Mouse (Mus musculus): ENCODE measurements around the gene Selenos. TPM values are rescaled to one million over a fixed set of nuclear protein-coding genes. Genes with fewer than 3 reads are reported as not detected.

Selenos gene
- polyA plus RNA-seq, 1 experiment from 2014 or later, result 103 TPM

- H3K27me3 ChIP-seq (ENCODE audit: insufficient read depth, low read length), result no peaks in the 10 kb centered on the region
- no peak overlapping the region for H3K4me3 ChIP-seq (ENCODE audit: low read depth, low read length)
- H3K9me3 ChIP-seq (ENCODE audit: low read length), result no peaks in the 10 kb centered on the region
- H3K27ac ChIP-seq (ENCODE audit: low read depth), result 0 out of 2 replicates have a peak overlapping the region, but pooled peaks have one; percentile 13
- H3K9ac ChIP-seq (replicated peaks), result no peak overlapping the region
- no peaks in the 10 kb centered on the region for H3K36me3 ChIP-seq (replicated peaks; ENCODE audit: insufficient read depth, low read length)
- ATAC-seq (no peak), DNase-seq (no peak)
- TF ChIP-seq CTCF (IDR thresholded peaks at IDR 0.05; ENCODE audit: low read depth) (no peak), EP300 (IDR thresholded peaks at IDR 0.05; ENCODE audit: low read depth) (no peak)
- H3K4me2 ChIP-seq (ENCODE audit: low read depth, low read length), result no peak overlapping the region
- peaks cover 6% of the 10 kb centered on the region; the same call in 1 of the 2 replicates for H3K4me1 ChIP-seq (ENCODE audit: insufficient read depth)
- WGBS (ENCODE audit: insufficient replicate concordance), result 57% methylated on average over 7 of the region's 7 CpGs
Observed at GRCm38 (mm10) chr7:66106581-66107056, 27.2 kb downstream of the Selenos start.

- no peak overlapping the region for H3K27ac ChIP-seq (ENCODE audit: low read depth)
- DNase-seq, result no peak
- no peak overlapping the region for H3K4me2 ChIP-seq (ENCODE audit: low read depth, low read length)
- no peaks in the 10 kb centered on the region for H3K36me3 ChIP-seq (replicated peaks; ENCODE audit: insufficient read depth, low read length)
- H3K4me1 ChIP-seq (ENCODE audit: insufficient read depth), result peaks cover 6% of the 10 kb centered on the region; the same call in 1 of the 2 replicates
- ATAC-seq, result no peak
- no peaks in the 10 kb centered on the region for H3K9me3 ChIP-seq (ENCODE audit: low read length)
- no peak overlapping the region for H3K4me3 ChIP-seq (ENCODE audit: low read depth, low read length)
- WGBS (ENCODE audit: insufficient replicate concordance), result 77% methylated on average over 11 of the region's 11 CpGs
- H3K27me3 ChIP-seq (ENCODE audit: insufficient read depth, low read length), result no peaks in the 10 kb centered on the region
- TF ChIP-seq CTCF (IDR thresholded peaks at IDR 0.05; ENCODE audit: low read depth), result no peak
- TF ChIP-seq EP300 (IDR thresholded peaks at IDR 0.05; ENCODE audit: low read depth), result no peak
- H3K9ac ChIP-seq (replicated peaks), result no peak overlapping the region
Observed at GRCm38 (mm10) chr7:66107206-66107605, 27.8 kb downstream of the Selenos start.

GRCm38 (mm10) chr7:66107930-66108329 is 28.5 kb downstream of the Selenos start:
- H3K9ac ChIP-seq (replicated peaks), result no peak overlapping the region
- 12% methylated on average over 7 of the region's 7 CpGs for WGBS (ENCODE audit: insufficient replicate concordance)
- TF ChIP-seq EP300 (IDR thresholded peaks at IDR 0.05; ENCODE audit: low read depth) (no peak), CTCF (IDR thresholded peaks at IDR 0.05; ENCODE audit: low read depth) (peak; percentile 60)
- ATAC-seq (no peak), DNase-seq (no peak)
- no peak overlapping the region for H3K27ac ChIP-seq (ENCODE audit: low read depth)
- no peaks in the 10 kb centered on the region for H3K9me3 ChIP-seq (ENCODE audit: low read length)
- peaks cover 9% of the 10 kb centered on the region; the same call in 1 of the 2 replicates for H3K4me1 ChIP-seq (ENCODE audit: insufficient read depth)
- H3K36me3 ChIP-seq (replicated peaks; ENCODE audit: insufficient read depth, low read length), result no peaks in the 10 kb centered on the region
- no peak overlapping the region for H3K4me3 ChIP-seq (ENCODE audit: low read depth, low read length)
- no peak overlapping the region for H3K4me2 ChIP-seq (ENCODE audit: low read depth, low read length)
- H3K27me3 ChIP-seq (ENCODE audit: insufficient read depth, low read length), result no peaks in the 10 kb centered on the region

GRCm38 (mm10) chr7:66108961-66109854 is 29.8 kb downstream of the Selenos start, which contains the start of gene Chsy1:
TSS of gene Chsy1 (plus strand) at chr7:66109515.
- peak; percentile 83 for ATAC-seq
- Histone ChIP-seq H3K9ac (replicated peaks) (peak within 1 kb of the TSS; percentile 88), H3K36me3 (replicated peaks; ENCODE audit: insufficient read depth, low read length) (no peaks in the 10 kb centered on the region), H3K4me1 (ENCODE audit: insufficient read depth) (peaks cover 18% of the 10 kb centered on the region), H3K9me3 (ENCODE audit: low read length) (no peaks in the 10 kb centered on the region), H3K4me3 (ENCODE audit: low read depth, low read length) (peak within 1 kb of the TSS; percentile 83), H3K27me3 (ENCODE audit: insufficient read depth, low read length) (no peaks in the 10 kb centered on the region), H3K4me2 (ENCODE audit: low read depth, low read length) (peak within 1 kb of the TSS; percentile 90), H3K27ac (ENCODE audit: low read depth) (peak within 1 kb of the TSS; percentile 84)
- TF ChIP-seq CTCF (IDR thresholded peaks at IDR 0.05; ENCODE audit: low read depth) (no peak), EP300 (IDR thresholded peaks at IDR 0.05; ENCODE audit: low read depth) (no peak)
- WGBS (ENCODE audit: insufficient replicate concordance), result under 1% methylated on average over 89 of the region's 123 CpGs
- DNase-seq, result peak; percentile 89

GRCm38 (mm10) chr7:66109855-66110635 is 30.6 kb downstream of the Selenos start:
- peak; percentile 61 for DNase-seq
- Histone ChIP-seq H3K9ac (replicated peaks) (peak overlapping the region; percentile 88), H3K4me3 (ENCODE audit: low read depth, low read length) (peak overlapping the region; percentile 83), H3K4me2 (ENCODE audit: low read depth, low read length) (peak overlapping the region; percentile 90), H3K27me3 (ENCODE audit: insufficient read depth, low read length) (no peaks in the 10 kb centered on the region), H3K36me3 (replicated peaks; ENCODE audit: insufficient read depth, low read length) (no peaks in the 10 kb centered on the region), H3K9me3 (ENCODE audit: low read length) (no peaks in the 10 kb centered on the region), H3K4me1 (ENCODE audit: insufficient read depth) (peaks cover 26% of the 10 kb centered on the region), H3K27ac (ENCODE audit: low read depth) (peak overlapping the region; percentile 84)
- no peak for TF ChIP-seq EP300 (IDR thresholded peaks at IDR 0.05; ENCODE audit: low read depth)
- TF ChIP-seq CTCF (IDR thresholded peaks at IDR 0.05; ENCODE audit: low read depth), result no peak
- under 1% methylated on average over 59 of the region's 77 CpGs for WGBS (ENCODE audit: insufficient replicate concordance)
- ATAC-seq, result peak; percentile 38

All from liver, postnatal 0 days (tissue).